Mouse (Mus musculus) MEL (cell line): ENCODE results near the gene Cd200. TPM values are rescaled to one million over a fixed set of nuclear protein-coding genes. Genes with fewer than 3 reads are reported as not detected.

Source experiments
- DNase-seq: peaks from one replicate; pipeline ENCODE4 v3.0.0; 2011; ENCODE audit warnings: low read depth, low spot score
- H3K27ac ChIP-seq: 2 replicates; pipeline ENCODE4 v1.5.1; 2012; ENCODE audit warnings: low read depth, mild to moderate bottlenecking, control low read depth, low read length, moderate library complexity; ENCODE audit not compliant: control insufficient read depth
- H3K27me3 ChIP-seq, 2 experiments: fragments of 150-350 bp in 1 of 2; sonication (generic) in 1 of 2; 2 replicates each; pipeline ENCODE4 v1.6.1; 2012; ENCODE audit warnings: low read length in 2 of 2, mild to moderate bottlenecking in 2 of 2, improper control_type of control experiment in 1 of 2, moderate library complexity in 1 of 2; ENCODE audit not compliant: insufficient read depth in 2 of 2, control insufficient read depth in 1 of 2
- H3K36me3 ChIP-seq, 2 experiments: 2 replicates each; pipeline ENCODE4 v1.6.1; 2012 to 2014; ENCODE audit warnings: low read length in 2 of 2, improper control_type of control experiment in 1 of 2, inconsistent platforms in 1 of 2, mild to moderate bottlenecking in 1 of 2; ENCODE audit not compliant: insufficient read depth in 2 of 2, control insufficient read depth in 1 of 2
- H3K4me1 ChIP-seq, 2 experiments: fragments of 150-350 bp in 1 of 2; sonication (generic) in 1 of 2; 2 replicates each; pipeline ENCODE4 v1.6.1; 2012; ENCODE audit warnings: low read length in 2 of 2, improper control_type of control experiment in 1 of 2, mild to moderate bottlenecking in 1 of 2; ENCODE audit not compliant: insufficient read depth in 2 of 2, control insufficient read depth in 1 of 2
- H3K4me3 ChIP-seq, 2 experiments: fragments of 150-350 bp in 1 of 2; sonication (generic) in 1 of 2; 2 replicates each; pipeline ENCODE4 v1.5.1; 2012; ENCODE audit warnings: low read depth in 2 of 2, low read length in 2 of 2, mild to moderate bottlenecking in 2 of 2, moderate library complexity in 2 of 2, control low read depth in 1 of 2, improper control_type of control experiment in 1 of 2; ENCODE audit not compliant: control insufficient read depth in 1 of 2, insufficient read depth in 1 of 2
- H3K79me2 ChIP-seq: 2 replicates; pipeline ENCODE4 v1.6.1; 2012; ENCODE audit warnings: mild to moderate bottlenecking, low read length, moderate library complexity; ENCODE audit not compliant: control insufficient read depth, poor library complexity, insufficient read depth
- H3K9ac ChIP-seq: 2 replicates; pipeline ENCODE4 v1.6.1; 2012; ENCODE audit warnings: low read depth, mild to moderate bottlenecking, control low read depth, low read length, moderate library complexity; ENCODE audit not compliant: control insufficient read depth, poor library complexity, severe bottlenecking
- H3K9me3 ChIP-seq: fragments of 150-350 bp; sonication (generic); replicated peaks from 2 replicates; pipeline ENCODE4 v1.6.1; 2012; ENCODE audit warnings: mild to moderate bottlenecking, low read length, improper control_type of control experiment, moderate library complexity; ENCODE audit not compliant: insufficient read depth
- BHLHE40 ChIP-seq: IDR thresholded peaks from 2 replicates; pipeline ENCODE4 v1.6.1; 2012; ENCODE audit warnings: low read depth, mild to moderate bottlenecking, inconsistent platforms, low read length, improper control_type of control experiment, borderline replicate concordance
- CHD1 ChIP-seq: IDR thresholded peaks from 2 replicates; pipeline ENCODE4 v1.6.1; 2012; ENCODE audit warnings: low read depth, mild to moderate bottlenecking, inconsistent platforms, low read length, improper control_type of control experiment
- ELF1 ChIP-seq: IDR thresholded peaks from 2 replicates; pipeline ENCODE4 v1.6.1; 2014; ENCODE audit warnings: low read depth, mild to moderate bottlenecking, inconsistent platforms, low read length, improper control_type of control experiment, moderate library complexity
- EP300 ChIP-seq, 2 experiments: IDR thresholded peaks; 2 replicates each; pipeline ENCODE4 v1.6.1; 2011; ENCODE audit warnings: improper control_type of control experiment in 2 of 2, low read length in 2 of 2, low read depth in 1 of 2, mild to moderate bottlenecking in 1 of 2
- ETS1 ChIP-seq: IDR thresholded peaks from 2 replicates; pipeline ENCODE4 v1.6.1; 2012; ENCODE audit warnings: low read depth, mild to moderate bottlenecking, inconsistent platforms, low read length, improper control_type of control experiment, moderate library complexity
- GABPA ChIP-seq: IDR thresholded peaks from 2 replicates; pipeline ENCODE4 v1.6.1; 2012; ENCODE audit warnings: low read depth, mild to moderate bottlenecking, inconsistent platforms, low read length, improper control_type of control experiment, moderate library complexity
- GATA1 ChIP-seq: IDR thresholded peaks from 2 replicates; pipeline ENCODE4 v1.6.1; 2011; ENCODE audit warnings: low read depth, low read length, improper control_type of control experiment
- JUND ChIP-seq: IDR thresholded peaks from 2 replicates; pipeline ENCODE4 v1.6.1; 2011; ENCODE audit warnings: low read depth, mild to moderate bottlenecking, improper control_type of control experiment, low read length
- KAT2A ChIP-seq: conservative IDR thresholded peaks from 2 replicates; pipeline ENCODE4 v1.6.1; 2012; ENCODE audit warnings: low read depth, low read length, improper control_type of control experiment, inconsistent platforms
- MAX ChIP-seq: IDR thresholded peaks from 2 replicates; pipeline ENCODE4 v1.6.1; 2011; ENCODE audit warnings: low read length, improper control_type of control experiment
- MEF2A ChIP-seq: IDR thresholded peaks from 2 replicates; pipeline ENCODE4 v1.6.1; 2014; ENCODE audit warnings: low read depth, mild to moderate bottlenecking, inconsistent platforms, low read length, improper control_type of control experiment; ENCODE audit not compliant: poor library complexity, insufficient replicate concordance, severe bottlenecking; ENCODE audit errors: extremely low read depth
- MXI1 ChIP-seq: IDR thresholded peaks from 2 replicates; pipeline ENCODE4 v1.6.1; 2011; ENCODE audit warnings: mild to moderate bottlenecking, low read depth, low read length, improper control_type of control experiment
- MYC ChIP-seq: IDR thresholded peaks from 2 replicates; pipeline ENCODE4 v1.6.1; 2011; ENCODE audit warnings: low read depth, mild to moderate bottlenecking, low read length, improper control_type of control experiment, moderate library complexity
- POLR2A ChIP-seq, 2 experiments: IDR thresholded peaks; 2 replicates each; pipeline ENCODE4 v1.6.1; 2011 to 2012; ENCODE audit warnings: low read length in 2 of 2, mild to moderate bottlenecking in 2 of 2, control low read depth in 1 of 2, improper control_type of control experiment in 1 of 2, low read depth in 1 of 2, moderate library complexity in 1 of 2; ENCODE audit not compliant: control insufficient read depth in 1 of 2, insufficient read depth in 1 of 2, poor library complexity in 1 of 2
- POLR2AphosphoS2 ChIP-seq: IDR thresholded peaks from 2 replicates; pipeline ENCODE4 v1.6.1; 2011; ENCODE audit warnings: low read length, improper control_type of control experiment
- POLR2AphosphoS5 ChIP-seq: IDR thresholded peaks from 2 replicates; pipeline ENCODE4 v1.6.1; 2012; ENCODE audit warnings: low read depth, borderline replicate concordance, mild to moderate bottlenecking, inconsistent platforms, low read length, moderate library complexity, mixed read lengths
- RAD21 ChIP-seq: IDR thresholded peaks from 2 replicates; pipeline ENCODE4 v1.6.1; 2011; ENCODE audit warnings: mild to moderate bottlenecking, low read depth, low read length, improper control_type of control experiment
- RCOR1 ChIP-seq: IDR thresholded peaks from 2 replicates; pipeline ENCODE4 v1.6.1; 2012; ENCODE audit warnings: low read depth, mild to moderate bottlenecking, inconsistent platforms, low read length, improper control_type of control experiment
- SIN3A ChIP-seq: IDR thresholded peaks from 2 replicates; pipeline ENCODE4 v1.6.1; 2012; ENCODE audit warnings: low read length, improper control_type of control experiment, inconsistent platforms
- SMC3 ChIP-seq: IDR thresholded peaks from 2 replicates; pipeline ENCODE4 v1.6.1; 2011; ENCODE audit warnings: low read depth, low read length, improper control_type of control experiment
- TBP ChIP-seq: IDR thresholded peaks from 2 replicates; pipeline ENCODE4 v1.8.0; 2011; ENCODE audit warnings: low read depth, low read length, improper control_type of control experiment
- USF2 ChIP-seq, 2 experiments: IDR thresholded peaks; 2 replicates each; pipeline ENCODE4 v1.6.1; 2011 to 2012; ENCODE audit warnings: improper control_type of control experiment in 2 of 2, low read length in 2 of 2, borderline replicate concordance in 1 of 2, inconsistent platforms in 1 of 2, low read depth in 1 of 2, mild to moderate bottlenecking in 1 of 2; ENCODE audit not compliant: insufficient read depth in 1 of 2
- ZC3H11A ChIP-seq: IDR thresholded peaks from 2 replicates; pipeline ENCODE4 v1.6.1; 2012; ENCODE audit warnings: low read depth, mild to moderate bottlenecking, inconsistent platforms, low read length, improper control_type of control experiment
- ZMIZ1 ChIP-seq: IDR thresholded peaks from 2 replicates; pipeline ENCODE4 v1.6.1; 2012; ENCODE audit warnings: low read depth, mild to moderate bottlenecking, inconsistent platforms, low read length, improper control_type of control experiment, moderate library complexity
- ZNF384 ChIP-seq: IDR thresholded peaks from 2 replicates; pipeline ENCODE4 v1.6.1; 2012; ENCODE audit warnings: low read depth, mild to moderate bottlenecking, inconsistent platforms, low read length, improper control_type of control experiment
- polyA plus RNA-seq, 2 experiments: library from polyadenylated mRNA; stranded (reverse) in 1 of 2; unstranded in 1 of 2; fragments of >175 nt in 1 of 2; fragments of >200 nt in 1 of 2; gene quantifications; 2 replicates each; pipeline versions ENCODE4 v1.2.1 to v1.2.4; 2012; ENCODE audit warnings: low replicate concordance in 2 of 2, low read depth in 1 of 2; ENCODE audit not compliant: insufficient read length in 2 of 2, insufficient read depth in 1 of 2, missing spikeins in 1 of 2
- total RNA-seq: library from RNA; depleted of rRNA; stranded (reverse); fragments of 300-350 nt; gene quantifications from 2 replicates; pipeline ENCODE4 v1.2.3, GENCODE M21; 2012

Gene Cd200
- total and polyA plus RNA-seq, 3 experiments, result not detected

DNA sequence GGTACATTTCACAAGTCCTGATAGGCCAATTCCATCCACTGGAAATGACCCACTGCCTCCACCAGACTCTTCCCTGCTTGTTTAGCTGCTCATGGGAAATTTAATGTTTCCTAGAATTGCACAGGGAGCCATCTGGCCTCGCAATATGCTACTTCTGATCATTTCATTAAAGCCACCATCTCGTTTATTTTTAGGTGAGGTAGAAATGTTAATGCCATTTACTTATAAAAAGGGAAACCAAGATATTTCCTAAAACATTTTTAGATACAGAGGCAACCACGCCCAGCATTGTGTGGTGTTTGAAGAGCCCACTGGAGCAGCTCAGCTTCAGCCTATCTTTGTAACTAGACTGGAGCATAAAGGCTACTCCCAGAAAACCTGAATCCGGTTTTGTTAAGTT, 32.6 kb downstream of the Cd200 start:
- H3K4me3 ChIP-seq, result no peak overlapping the region
- no peak for TF ChIP-seq RCOR1
- TF ChIP-seq SMC3, result no peak
- TF ChIP-seq POLR2AphosphoS2, result no peak
- TF ChIP-seq EP300 (IDR thresholded peaks at IDR 0.05; ENCODE audit: low read depth in 1 of 2, low read length in 2 of 2), result no peak
- TF ChIP-seq MYC, result no peak
- TF ChIP-seq ETS1, result no peak
- TF ChIP-seq POLR2AphosphoS5, result no peak
- no peak for TF ChIP-seq BHLHE40
- no peak for TF ChIP-seq GATA1
- TF ChIP-seq RAD21, result no peak

DNA sequence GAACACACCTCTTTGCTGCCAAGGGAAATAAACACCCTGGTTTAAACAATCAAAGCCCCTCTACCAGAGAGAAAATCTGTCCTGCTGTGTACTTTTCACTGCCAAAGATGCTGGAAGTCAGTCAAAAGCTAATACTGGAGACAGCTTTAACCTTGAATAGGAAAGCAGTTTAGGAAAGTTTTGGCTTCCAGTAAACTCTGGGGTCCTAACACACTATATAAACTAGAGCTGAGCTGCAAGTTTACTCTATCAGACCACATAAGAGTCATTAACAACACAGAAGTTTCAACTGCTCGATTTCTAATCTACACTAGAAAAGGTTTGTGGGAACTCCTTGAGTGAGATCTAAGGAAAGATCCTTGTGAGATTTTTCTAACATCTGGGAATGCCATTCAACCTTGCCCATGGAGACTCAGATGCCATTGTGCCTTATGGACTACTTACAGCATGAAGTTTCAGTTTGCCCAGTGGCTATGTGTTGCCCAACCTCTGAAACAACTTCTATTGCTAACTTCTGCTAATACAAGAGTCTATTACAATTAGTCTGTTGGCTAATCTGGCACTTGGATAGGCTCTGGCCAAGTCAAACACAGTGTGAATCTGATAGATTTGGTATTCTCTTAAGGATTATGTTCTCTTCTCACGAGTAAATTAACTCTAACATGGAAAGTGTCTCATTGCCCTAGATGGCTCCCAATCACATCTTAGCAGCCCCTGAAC, 33.2 kb downstream of the Cd200 start:
- no peaks in the 10 kb centered on the region for H3K36me3 ChIP-seq
- no peak overlapping the region for H3K27ac ChIP-seq
- H3K27me3 ChIP-seq, result no peaks in the 10 kb centered on the region
- no peaks in the 10 kb centered on the region for H3K4me1 ChIP-seq
- H3K9me3 ChIP-seq, result no peaks in the 10 kb centered on the region
- DNase-seq, result no peak
- H3K9ac ChIP-seq, result no peak overlapping the region
- TF ChIP-seq TBP (no peak), ZNF384 (no peak), ETS1 (no peak), POLR2A (IDR thresholded peaks at IDR 0.05; ENCODE audit: control insufficient read depth in 1 of 2, insufficient read depth in 1 of 2, low read depth in 1 of 2, low read length in 2 of 2, poor library complexity in 1 of 2) (no peak), CHD1 (no peak), MAX (no peak), SIN3A (no peak), SMC3 (no peak)
- H3K79me2 ChIP-seq, result no peaks in the 10 kb centered on the region
- H3K4me3 ChIP-seq, result no peak overlapping the region

More for the DNA sequence above, 32.6 kb downstream of the Cd200 start:
- H3K27me3 ChIP-seq, result no peaks in the 10 kb centered on the region
- H3K27ac ChIP-seq, result no peak overlapping the region
- no peaks in the 10 kb centered on the region for H3K36me3 ChIP-seq
- H3K9me3 ChIP-seq, result no peaks in the 10 kb centered on the region
- H3K9ac ChIP-seq, result no peak overlapping the region
- H3K79me2 ChIP-seq, result no peaks in the 10 kb centered on the region
- DNase-seq, result no peak
- no peaks in the 10 kb centered on the region for H3K4me1 ChIP-seq

DNA sequence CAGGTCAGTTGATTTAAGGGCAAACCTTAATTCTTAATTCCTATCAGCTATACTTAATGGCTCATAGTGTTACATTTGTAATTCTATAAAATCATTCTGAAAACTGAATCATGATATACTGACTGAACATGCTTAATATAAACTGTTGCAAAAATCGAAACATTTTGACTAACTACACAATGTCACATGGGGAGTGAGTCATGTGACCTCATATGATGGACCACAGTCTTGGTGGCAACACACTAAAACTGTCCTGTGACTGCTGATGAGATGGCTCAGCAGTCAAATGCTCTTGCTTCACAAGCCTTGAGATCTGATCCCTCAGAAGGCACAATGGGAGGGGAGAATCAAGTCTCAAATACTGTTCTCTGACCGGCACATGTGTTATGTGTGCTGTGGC, 34.8 kb downstream of the Cd200 start:
- Histone ChIP-seq H3K9ac (no peak overlapping the region), H3K36me3 (no peaks in the 10 kb centered on the region), H3K4me1 (no peaks in the 10 kb centered on the region), H3K79me2 (no peaks in the 10 kb centered on the region), H3K27ac (no peak overlapping the region), H3K9me3 (no peaks in the 10 kb centered on the region), H3K4me3 (no peak overlapping the region), H3K27me3 (no peaks in the 10 kb centered on the region)
- no peak for DNase-seq
- TF ChIP-seq USF2 (IDR thresholded peaks at IDR 0.05; ENCODE audit: borderline replicate concordance in 1 of 2, insufficient read depth in 1 of 2, low read depth in 1 of 2, low read length in 2 of 2) (no peak), JUND (no peak), ZMIZ1 (no peak), ZC3H11A (no peak), MYC (no peak), RAD21 (no peak), MEF2A (no peak), MXI1 (no peak), KAT2A (no peak), ETS1 (no peak), ELF1 (no peak), GABPA (no peak)
